ENCODE assay signal across 30 mouse cellular contexts in genomic region chr10:100131657-100132056, GRCm38 (mm10).
DNase-seq lines count a peak whose midpoint lies in the region; ATAC-seq and TF ChIP-seq lines count a peak whose summit lies in the region.
"Had no signal": no experiment of that assay in that cellular context is flagged by ENCODE, and none has a peak within 500 bp of the region (broad histone marks: within the 10 kb centered on the region; RNA-seq: fewer than 3 reads in every experiment).

No protein-coding gene starts in this region.

- 77% methylated on average over 4 of the region's 4 CpGs for WGBS in liver, embryonic 11.5 days
- 60% methylated on average over 4 of the region's 4 CpGs for WGBS in liver, embryonic 14.5 days (ENCODE audit: insufficient replicate concordance)
- 53% methylated on average over 4 of the region's 4 CpGs for WGBS in liver, postnatal 0 days (ENCODE audit: insufficient replicate concordance)
- WGBS in heart, embryonic 12.5 days, result 79% methylated on average over 4 of the region's 4 CpGs

- H3K9ac ChIP-seq in liver, embryonic 11.5 days (ENCODE audit: low read depth, low read length), result no peak overlapping the region
- H3K9ac ChIP-seq in liver, embryonic 14.5 days (replicated peaks), result no peak overlapping the region
- H3K9ac ChIP-seq in liver, postnatal 0 days (replicated peaks), result no peak overlapping the region
- no peak overlapping the region for H3K9ac ChIP-seq in heart, embryonic 12.5 days
- H3K9ac ChIP-seq: embryonic facial prominence, embryonic 13.5 days; forebrain, embryonic 12.5 days; hindbrain, embryonic 12.5 days; hindbrain, embryonic 15.5 days had no signal

- no peaks in the 10 kb centered on the region for H3K27me3 ChIP-seq in liver, embryonic 11.5 days (replicated peaks; ENCODE audit: control insufficient read depth, insufficient read depth, low read length)
- H3K27me3 ChIP-seq in liver, embryonic 14.5 days (ENCODE audit: control insufficient read depth, insufficient read depth, low read length), result no peaks in the 10 kb centered on the region
- no peaks in the 10 kb centered on the region for H3K27me3 ChIP-seq in liver, postnatal 0 days (ENCODE audit: insufficient read depth, low read length)
- H3K27me3 ChIP-seq in heart, embryonic 12.5 days (replicated peaks), result no peaks in the 10 kb centered on the region
- H3K27me3 ChIP-seq: CH12.LX; embryonic facial prominence, embryonic 13.5 days; forebrain, embryonic 12.5 days; hindbrain, embryonic 12.5 days; hindbrain, embryonic 15.5 days had no signal

- TF ChIP-seq CTCF in liver, embryonic 14.5 days (IDR thresholded peaks at IDR 0.05; ENCODE audit: low read depth), result no peak
- TF ChIP-seq CTCF in liver, postnatal 0 days (IDR thresholded peaks at IDR 0.05; ENCODE audit: low read depth), result no peak

- no peaks in the 10 kb centered on the region for H3K4me1 ChIP-seq in liver, embryonic 11.5 days (replicated peaks; ENCODE audit: control insufficient read depth, insufficient read depth, low read length)
- no peaks in the 10 kb centered on the region for H3K4me1 ChIP-seq in liver, embryonic 14.5 days (replicated peaks; ENCODE audit: control insufficient read depth in 2 of 2, insufficient read depth in 2 of 2, low read length in 1 of 2)
- H3K4me1 ChIP-seq in liver, postnatal 0 days (ENCODE audit: insufficient read depth), result 0 out of 2 replicates have a peak, but pooled peaks cover 2% of the 10 kb centered on the region
- no peaks in the 10 kb centered on the region for H3K4me1 ChIP-seq in heart, embryonic 12.5 days (replicated peaks)
- H3K4me1 ChIP-seq: embryonic facial prominence, embryonic 13.5 days had no signal

- no peak overlapping the region for H3K4me3 ChIP-seq in liver, embryonic 11.5 days (ENCODE audit: low read depth, low read length)
- no peak overlapping the region for H3K4me3 ChIP-seq in liver, embryonic 14.5 days (ENCODE audit: insufficient read depth in 1 of 2, low read depth in 2 of 2, low read length in 2 of 2)
- H3K4me3 ChIP-seq in liver, postnatal 0 days (ENCODE audit: low read depth, low read length), result no peak overlapping the region
- no peak overlapping the region for H3K4me3 ChIP-seq in heart, embryonic 12.5 days
- H3K4me3 ChIP-seq: embryonic facial prominence, embryonic 10.5 days; embryonic facial prominence, embryonic 13.5 days; erythroblast, embryonic 14.5 days; forebrain, embryonic 12.5 days; heart, adult 2 months; heart, embryonic 10.5 days; hindbrain, embryonic 12.5 days; hindbrain, embryonic 15.5 days had no signal

- no peak overlapping the region for H3K27ac ChIP-seq in liver, embryonic 11.5 days (ENCODE audit: low read depth, low read length)
- no peak overlapping the region for H3K27ac ChIP-seq in liver, embryonic 14.5 days
- H3K27ac ChIP-seq in liver, postnatal 0 days (ENCODE audit: low read depth), result 0 out of 2 replicates have a peak overlapping the region, but pooled peaks have one; percentile 26
- H3K27ac ChIP-seq in heart, embryonic 12.5 days (ENCODE audit: poor library complexity, severe bottlenecking), result no peak overlapping the region
- H3K27ac ChIP-seq: embryonic facial prominence, embryonic 10.5 days; embryonic facial prominence, embryonic 13.5 days; forebrain, embryonic 12.5 days; heart, adult 2 months; heart, embryonic 10.5 days; hindbrain, embryonic 12.5 days; hindbrain, embryonic 15.5 days had no signal

- H3K4me2 ChIP-seq in liver, embryonic 11.5 days, result no peak overlapping the region
- H3K4me2 ChIP-seq in liver, embryonic 14.5 days (ENCODE audit: low read depth), result no peak overlapping the region
- 0 out of 2 replicates have a peak overlapping the region, but pooled peaks have one; percentile 2 for H3K4me2 ChIP-seq in liver, postnatal 0 days (ENCODE audit: low read depth, low read length)
- H3K4me2 ChIP-seq in heart, embryonic 12.5 days, result no peak overlapping the region
- H3K4me2 ChIP-seq: embryonic facial prominence, embryonic 13.5 days; forebrain, embryonic 12.5 days; hindbrain, embryonic 12.5 days; hindbrain, embryonic 15.5 days had no signal

- H3K9me3 ChIP-seq in liver, embryonic 11.5 days (ENCODE audit: control insufficient read depth, low read length), result no peaks in the 10 kb centered on the region
- H3K9me3 ChIP-seq in liver, embryonic 14.5 days (ENCODE audit: control insufficient read depth, low read length), result no peaks in the 10 kb centered on the region
- no peaks in the 10 kb centered on the region for H3K9me3 ChIP-seq in liver, postnatal 0 days (ENCODE audit: low read length)
- no peaks in the 10 kb centered on the region for H3K9me3 ChIP-seq in heart, embryonic 12.5 days (replicated peaks)
- H3K9me3 ChIP-seq: embryonic facial prominence, embryonic 10.5 days; embryonic facial prominence, embryonic 13.5 days; forebrain, embryonic 12.5 days; heart, embryonic 10.5 days; hindbrain, embryonic 12.5 days; hindbrain, embryonic 15.5 days had no signal

- ATAC-seq in liver, embryonic 11.5 days (replicated peaks; ENCODE audit: low FRiP score), result peak; percentile 66; the same call in 1 of the 2 replicates
- peak; percentile 53; the same call in 1 of the 2 replicates for ATAC-seq in liver, embryonic 14.5 days (ENCODE audit: insufficient read depth)
- peak; percentile 96 for ATAC-seq in liver, postnatal 0 days
- no peak for ATAC-seq in heart, embryonic 12.5 days (ENCODE audit: insufficient number of reproducible peaks, low FRiP score)
- ATAC-seq: activated CD4-positive, CD25-positive, alpha-beta regulatory T cell, adult 4 months; forebrain, embryonic 16.5 days had no signal

- no peak for DNase-seq in liver, embryonic 11.5 days (ENCODE audit: low spot score)
- no peak for DNase-seq in liver
- peak; percentile 33 for DNase-seq in testis, postnatal 10 days (ENCODE audit: low spot score)
- DNase-seq in testis, postnatal 14 days (ENCODE audit: low spot score), result no peak
- peak in 2 of 3 experiments; percentile 3 to 7 for DNase-seq in liver, embryonic 14.5 days (ENCODE audit: low read depth in 3 of 3, low spot score in 3 of 3)
- peak; percentile 19 for DNase-seq in liver, postnatal 0 days
- DNase-seq in right cerebral cortex, postnatal 10 days (ENCODE audit: low spot score in 2 of 2), result no peak
- DNase-seq: adrenal gland, postnatal 10 days; adrenal gland, postnatal 36 days; B cell, adult 2 months; cerebellum, adult 11 months; cerebellum, adult 2 months; cerebellum, adult 9-11 months; cerebellum, postnatal 25 days; embryo, embryonic 11 days; gastrocnemius, postnatal 10 days; gastrocnemius, postnatal 36 days; heart, adult 2 months had no signal

- TF ChIP-seq EP300 in liver, embryonic 14.5 days (IDR thresholded peaks at IDR 0.05; ENCODE audit: low read depth), result no peak
- TF ChIP-seq EP300 in liver, postnatal 0 days (IDR thresholded peaks at IDR 0.05; ENCODE audit: low read depth), result no peak

- H3K36me3 ChIP-seq in liver, embryonic 11.5 days (ENCODE audit: control insufficient read depth, insufficient read depth, low read length), result no peaks in the 10 kb centered on the region
- H3K36me3 ChIP-seq in liver, embryonic 14.5 days (replicated peaks; ENCODE audit: control insufficient read depth, insufficient read depth, low read depth), result no peaks in the 10 kb centered on the region
- H3K36me3 ChIP-seq in liver, postnatal 0 days (replicated peaks; ENCODE audit: insufficient read depth, low read length), result no peaks in the 10 kb centered on the region
- no peaks in the 10 kb centered on the region for H3K36me3 ChIP-seq in heart, embryonic 12.5 days
- H3K36me3 ChIP-seq: embryonic facial prominence, embryonic 10.5 days; embryonic facial prominence, embryonic 13.5 days; forebrain, embryonic 12.5 days; G1E; heart, embryonic 10.5 days; hindbrain, embryonic 12.5 days; hindbrain, embryonic 15.5 days had no signal

Comparison
In these comparisons a context has a peak if more than half of its experiments do, and no peak if none do; other contexts are left out.
1. DNase-seq: peak in testis, postnatal 10 days (single experiment), liver, embryonic 14.5 days (2 of 3) and liver, postnatal 0 days (single experiment); none in liver, embryonic 11.5 days (single experiment), liver (single experiment), testis, postnatal 14 days (single experiment) and right cerebral cortex, postnatal 10 days (0 of 2).